Mouse (Mus musculus) kidney, postnatal 10 days (tissue): ENCODE results near the gene Vmn2r69.

Experiments used
- DNase-seq: peaks from one replicate; pipeline ENCODE4 v3.0.0; 2021; ENCODE audit warnings: mixed read lengths

Gene Vmn2r69

GRCm38 (mm10) chr7:85415820-85416219 is at the start of gene Vmn2r69:
Vmn2r69 (minus strand) TSS chr7:85415920.
- no peak for DNase-seq
